Mouse (Mus musculus) liver, embryonic 12.5 days (tissue): ENCODE results near the gene Sipa1l2. TPM values are rescaled to one million over a fixed set of nuclear protein-coding genes. Genes with fewer than 3 reads are reported as not detected.
"Not testable (repeated sequence)": the region's sequence is repeated elsewhere in the genome, so short reads cannot be mapped to it uniquely, and the experiment has no call there.

ENCODE experiments used
- ATAC-seq: fragments of 200-750 bp; cut with Nextera tagmentation; 2 replicates; pipeline ENCODE4 v1.8.0; 2017; ENCODE audit warnings: moderate number of reproducible peaks, mild to moderate bottlenecking, moderate library complexity
- H3K27ac ChIP-seq: fragments of 300-500 bp; sonication (generic); 2 replicates; pipeline ENCODE4 v1.5.1; 2016; ENCODE audit warnings: mild to moderate bottlenecking
- H3K27me3 ChIP-seq: fragments of 300-500 bp; sonication (generic); replicated peaks from 2 replicates; pipeline ENCODE4 v1.6.1; 2016; ENCODE audit warnings: mild to moderate bottlenecking, moderate library complexity
- H3K36me3 ChIP-seq: fragments of 300-500 bp; sonication (generic); 2 replicates; pipeline ENCODE4 v1.6.1; 2016; ENCODE audit warnings: mild to moderate bottlenecking, moderate library complexity
- H3K4me1 ChIP-seq: fragments of 300-500 bp; sonication (generic); 2 replicates; pipeline ENCODE4 v1.6.1; 2016
- H3K4me2 ChIP-seq: fragments of 300-500 bp; sonication (generic); 2 replicates; pipeline ENCODE4 v1.6.1; 2016; ENCODE audit warnings: mild to moderate bottlenecking, moderate library complexity
- H3K4me3 ChIP-seq: fragments of 300-500 bp; sonication (generic); 2 replicates; pipeline ENCODE4 v1.5.1; 2016; ENCODE audit warnings: mild to moderate bottlenecking, moderate library complexity
- H3K9ac ChIP-seq: fragments of 300-500 bp; sonication (generic); 2 replicates; pipeline ENCODE4 v1.6.1; 2016; ENCODE audit warnings: mild to moderate bottlenecking, moderate library complexity
- H3K9me3 ChIP-seq: fragments of 300-500 bp; sonication (generic); replicated peaks from 2 replicates; pipeline ENCODE4 v1.6.1; 2016; ENCODE audit warnings: mild to moderate bottlenecking, moderate library complexity
- WGBS: fragments of 180-500 bp; shearing (Covaris S2); methylation state at CpG from one replicate; pipeline ENCODE4 v1.1.7; 2016; ENCODE audit not compliant: insufficient replicate concordance; 5-methylcytosine and 5-hydroxymethylcytosine counted together
- polyA plus RNA-seq: library from polyadenylated mRNA; unstranded; fragments of >200 nt; fragmentation: Nextera tagmentation; extraction: Ambion mirVana; gene quantifications from 2 replicates; pipeline ENCODE4 v1.2.1, GENCODE M21; 2016

The Sipa1l2 gene
- polyA plus RNA-seq, 1 experiment from 2014 or later = 1.9 TPM

- Histone ChIP-seq H3K4me1 (peaks cover 44% of the 10 kb centered on the region), H3K9me3 (no peaks in the 10 kb centered on the region), H3K27ac (no peak overlapping the region), H3K36me3 (no peaks in the 10 kb centered on the region), H3K4me3 (no peak overlapping the region), H3K4me2 (no peak overlapping the region), H3K27me3 (no peaks in the 10 kb centered on the region), H3K9ac (no peak overlapping the region)
- no peak for ATAC-seq
- 39% methylated on average over 1 of the region's 1 CpGs for WGBS
These were observed 38.0 kb downstream of the Sipa1l2 start for GRCm38 (mm10) chr8:125531640-125532039.

GRCm38 (mm10) chr8:125531088-125531438 is 38.5 kb downstream of the Sipa1l2 start:
- H3K4me2 ChIP-seq = no peak overlapping the region
- peaks cover 47% of the 10 kb centered on the region for H3K4me1 ChIP-seq
- no peaks in the 10 kb centered on the region for H3K36me3 ChIP-seq
- no peak overlapping the region for H3K9ac ChIP-seq
- no peaks in the 10 kb centered on the region for H3K9me3 ChIP-seq
- H3K27me3 ChIP-seq = no peaks in the 10 kb centered on the region
- H3K27ac ChIP-seq = no peak overlapping the region
- no peak for ATAC-seq
- 62% methylated on average over 6 of the region's 6 CpGs for WGBS
- no peak overlapping the region for H3K4me3 ChIP-seq

GRCm38 (mm10) chr8:125530187-125531087 is 39.2 kb downstream of the Sipa1l2 start:
- no peak overlapping the region for H3K9ac ChIP-seq
- no peak for ATAC-seq
- no peak overlapping the region for H3K4me3 ChIP-seq
- no peaks in the 10 kb centered on the region for H3K27me3 ChIP-seq
- 58% methylated on average over 15 of the region's 15 CpGs for WGBS
- H3K4me1 ChIP-seq = peaks cover 47% of the 10 kb centered on the region
- H3K4me2 ChIP-seq = no peak overlapping the region
- H3K36me3 ChIP-seq = no peaks in the 10 kb centered on the region
- H3K27ac ChIP-seq = no peak overlapping the region
- no peaks in the 10 kb centered on the region for H3K9me3 ChIP-seq

GRCm38 (mm10) chr8:125529019-125529418 is 40.6 kb downstream of the Sipa1l2 start:
- H3K4me3 ChIP-seq = no peak overlapping the region
- H3K27me3 ChIP-seq = no peaks in the 10 kb centered on the region
- WGBS = 64% methylated on average over 6 of the region's 6 CpGs
- no peaks in the 10 kb centered on the region for H3K36me3 ChIP-seq
- H3K27ac ChIP-seq = no peak overlapping the region
- H3K9ac ChIP-seq = no peak overlapping the region
- peaks cover 38% of the 10 kb centered on the region for H3K4me1 ChIP-seq
- H3K9me3 ChIP-seq = no peaks in the 10 kb centered on the region
- ATAC-seq = no peak
- no peak overlapping the region for H3K4me2 ChIP-seq

- Histone ChIP-seq H3K4me2 (no peak overlapping the region), H3K4me1 (peaks cover 28% of the 10 kb centered on the region), H3K9me3 (no peaks in the 10 kb centered on the region), H3K36me3 (no peaks in the 10 kb centered on the region), H3K27me3 (no peaks in the 10 kb centered on the region), H3K27ac (no peak overlapping the region), H3K4me3 (no peak overlapping the region), H3K9ac (no peak overlapping the region)
- WGBS = 47% methylated on average over 3 of the region's 3 CpGs
- no peak for ATAC-seq
These were observed 41.7 kb downstream of the Sipa1l2 start for GRCm38 (mm10) chr8:125527941-125528340.

GRCm38 (mm10) chr8:125526999-125527398 is 42.6 kb downstream of the Sipa1l2 start:
- WGBS = 19% methylated on average over 7 of the region's 7 CpGs
- ATAC-seq = no peak

GRCm38 (mm10) chr8:125526582-125526981 is 43.0 kb downstream of the Sipa1l2 start:
- Histone ChIP-seq H3K9ac (no peak overlapping the region), H3K4me2 (no peak overlapping the region), H3K9me3 (no peaks in the 10 kb centered on the region), H3K4me1 (peaks cover 23% of the 10 kb centered on the region), H3K4me3 (no peak overlapping the region), H3K27ac (no peak overlapping the region), H3K27me3 (0 out of 2 replicates have a peak, but pooled peaks cover 1% of the 10 kb centered on the region), H3K36me3 (no peaks in the 10 kb centered on the region)
- WGBS = 45% methylated on average over 7 of the region's 7 CpGs
- ATAC-seq = no peak

More at GRCm38 (mm10) chr8:125526999-125527398, 42.6 kb downstream of the Sipa1l2 start:
- no peaks in the 10 kb centered on the region for H3K9me3 ChIP-seq
- H3K27ac ChIP-seq = no peak overlapping the region
- no peak overlapping the region for H3K4me3 ChIP-seq
- peaks cover 23% of the 10 kb centered on the region for H3K4me1 ChIP-seq
- H3K27me3 ChIP-seq = no peaks in the 10 kb centered on the region
- H3K36me3 ChIP-seq = no peaks in the 10 kb centered on the region
- H3K4me2 ChIP-seq = no peak overlapping the region
- H3K9ac ChIP-seq = no peak overlapping the region

GRCm38 (mm10) chr8:125524479-125524878 is 45.1 kb downstream of the Sipa1l2 start:
- H3K9ac ChIP-seq = no peak overlapping the region
- H3K4me2 ChIP-seq = no peak overlapping the region
- no peak overlapping the region for H3K4me3 ChIP-seq
- no peaks in the 10 kb centered on the region for H3K9me3 ChIP-seq
- peaks cover 23% of the 10 kb centered on the region for H3K4me1 ChIP-seq
- no peaks in the 10 kb centered on the region for H3K36me3 ChIP-seq
- no peak overlapping the region for H3K27ac ChIP-seq
- 67% methylated on average over 2 of the region's 2 CpGs for WGBS
- peaks cover 8% of the 10 kb centered on the region; the same call in 1 of the 2 replicates for H3K27me3 ChIP-seq
- ATAC-seq = no peak

- ATAC-seq = no peak
- 12% methylated on average over 5 of the region's 5 CpGs for WGBS
- no peaks in the 10 kb centered on the region for H3K36me3 ChIP-seq
- H3K27me3 ChIP-seq = peaks cover 8% of the 10 kb centered on the region; the same call in 1 of the 2 replicates
- H3K4me2 ChIP-seq = no peak overlapping the region
- H3K4me3 ChIP-seq = no peak overlapping the region
- no peak overlapping the region for H3K27ac ChIP-seq
- no peaks in the 10 kb centered on the region for H3K9me3 ChIP-seq
- peaks cover 31% of the 10 kb centered on the region for H3K4me1 ChIP-seq
- no peak overlapping the region for H3K9ac ChIP-seq
These were observed 46.4 kb downstream of the Sipa1l2 start for GRCm38 (mm10) chr8:125523213-125523612.

- no peak for ATAC-seq
- H3K4me1 ChIP-seq = peaks cover 32% of the 10 kb centered on the region
- H3K9me3 ChIP-seq = no peaks in the 10 kb centered on the region
- H3K4me2 ChIP-seq = no peak overlapping the region
- H3K27ac ChIP-seq = no peak overlapping the region
- WGBS = 49% methylated on average over 6 of the region's 6 CpGs
- H3K4me3 ChIP-seq = no peak overlapping the region
- no peak overlapping the region for H3K9ac ChIP-seq
- H3K36me3 ChIP-seq = no peaks in the 10 kb centered on the region
- H3K27me3 ChIP-seq = peaks cover 8% of the 10 kb centered on the region; the same call in 1 of the 2 replicates
These were observed 47.5 kb downstream of the Sipa1l2 start for GRCm38 (mm10) chr8:125522151-125522550.

GRCm38 (mm10) chr8:125521087-125521486 is 48.5 kb downstream of the Sipa1l2 start:
- peaks cover 27% of the 10 kb centered on the region for H3K4me1 ChIP-seq
- no peak overlapping the region for H3K27ac ChIP-seq
- H3K4me3 ChIP-seq = no peak overlapping the region
- WGBS = 32% methylated on average over 7 of the region's 7 CpGs
- no peak overlapping the region for H3K9ac ChIP-seq
- H3K36me3 ChIP-seq = no peaks in the 10 kb centered on the region
- H3K4me2 ChIP-seq = no peak overlapping the region
- H3K9me3 ChIP-seq = no peaks in the 10 kb centered on the region
- H3K27me3 ChIP-seq = peaks cover 8% of the 10 kb centered on the region; the same call in 1 of the 2 replicates
- ATAC-seq = no peak

- ATAC-seq, H3K27ac ChIP-seq, H3K9ac ChIP-seq, H3K4me3 ChIP-seq, H3K4me2 ChIP-seq, H3K36me3 ChIP-seq, H3K9me3 ChIP-seq, H3K27me3 ChIP-seq: not testable (repeated sequence)
- 62% methylated on average over 2 of the region's 2 CpGs for WGBS
- H3K4me1 ChIP-seq = peaks cover 34% of the 10 kb centered on the region
These were observed 49.3 kb downstream of the Sipa1l2 start for GRCm38 (mm10) chr8:125520308-125520707.
